Mouse (Mus musculus): ENCODE results near the gene Olfr66.

Gene Olfr66

DNA sequence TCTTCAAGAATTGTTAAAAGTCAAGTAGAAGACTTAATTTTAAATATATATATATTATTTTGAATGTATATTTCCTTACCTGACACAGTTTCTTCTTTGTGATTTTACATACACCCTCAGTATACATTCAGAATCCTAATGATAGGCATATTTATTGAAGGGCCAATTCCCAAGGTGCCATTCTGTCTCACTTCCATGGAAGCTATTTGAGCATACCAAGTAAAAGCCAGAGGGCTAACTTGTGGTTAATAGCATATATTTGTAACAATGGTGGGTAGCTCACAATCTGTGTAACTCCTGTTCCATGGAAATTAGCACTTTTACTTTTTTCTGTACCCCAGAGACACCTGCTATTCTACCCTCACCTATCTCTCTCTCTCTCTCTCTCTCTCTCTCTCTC is at the start of gene Olfr66:
Gene Olfr66 (minus strand): TSS at position 101 of the 400 bp plus-strand sequence.
- no peak for DNase-seq (ENCODE audit: low read depth in 2 of 2, low spot score in 2 of 2)

- DNase-seq (ENCODE audit: low read depth in 2 of 2, low spot score in 2 of 2) = no peak
Measured at GRCm38 (mm10) chr7:103934264-103934663, 48.2 kb upstream of the Olfr66 start, which contains the start of gene Olfr632. Gene Olfr632 (plus strand): TSS chr7:103934347.

DNA sequence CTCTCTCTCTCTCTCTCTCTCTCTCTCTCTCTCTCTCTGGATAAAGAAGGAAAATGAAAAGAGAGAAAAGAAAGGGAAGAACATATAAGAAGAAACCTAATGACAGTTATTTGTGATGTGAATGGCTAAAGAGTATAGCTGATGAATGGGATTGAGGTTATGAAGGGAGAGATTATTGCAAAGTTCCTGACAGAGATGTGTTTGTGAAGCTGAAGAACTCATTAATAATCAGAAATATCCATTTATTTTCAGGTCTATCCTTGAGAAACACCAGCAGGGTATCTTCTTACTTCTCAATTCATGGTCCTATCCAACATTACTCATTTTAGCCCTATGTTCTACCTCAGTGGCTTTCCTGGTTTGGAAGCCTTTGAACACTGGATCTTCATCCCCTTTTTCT is 42.5 kb upstream of the Olfr66 start, which contains the start of gene Olfr631:
Gene Olfr631 (plus strand): TSS at position 301 of the 400 bp plus-strand sequence.
- no peak for DNase-seq (ENCODE audit: low read depth in 2 of 2, low spot score in 2 of 2)

GRCm38 (mm10) chr7:103915338-103915737 is 29.3 kb upstream of the Olfr66 start:
- no peak for DNase-seq (ENCODE audit: low read depth in 2 of 2, low spot score in 2 of 2)

DNA sequence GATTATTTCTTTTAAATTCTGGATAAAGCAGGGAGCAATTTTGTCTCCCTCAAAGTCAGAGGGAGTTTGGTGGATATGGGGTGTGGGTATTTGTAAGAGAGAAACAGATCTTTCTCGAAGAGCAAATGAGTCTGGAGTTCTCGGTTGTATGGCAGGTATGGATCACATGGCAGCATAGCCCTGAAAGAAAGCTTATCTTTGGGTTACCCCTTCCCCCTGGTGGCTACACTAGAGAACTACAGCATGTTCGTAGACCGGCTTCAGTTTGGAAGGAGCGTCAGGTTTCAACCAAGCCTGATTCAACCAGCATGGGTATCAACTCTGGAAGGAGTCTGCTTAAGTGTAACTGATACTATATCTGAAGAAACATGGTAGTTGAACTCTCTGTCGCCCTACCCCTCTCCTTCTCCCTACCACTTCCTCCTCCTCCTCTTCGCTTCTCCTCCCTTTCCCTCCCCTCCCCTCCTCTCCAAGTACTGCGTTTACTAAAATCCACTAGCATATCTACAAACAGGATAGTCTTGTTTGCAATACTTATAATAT is 27.0 kb upstream of the Olfr66 start:
- DNase-seq (ENCODE audit: low read depth in 2 of 2, low spot score in 2 of 2) = no peak

DNA sequence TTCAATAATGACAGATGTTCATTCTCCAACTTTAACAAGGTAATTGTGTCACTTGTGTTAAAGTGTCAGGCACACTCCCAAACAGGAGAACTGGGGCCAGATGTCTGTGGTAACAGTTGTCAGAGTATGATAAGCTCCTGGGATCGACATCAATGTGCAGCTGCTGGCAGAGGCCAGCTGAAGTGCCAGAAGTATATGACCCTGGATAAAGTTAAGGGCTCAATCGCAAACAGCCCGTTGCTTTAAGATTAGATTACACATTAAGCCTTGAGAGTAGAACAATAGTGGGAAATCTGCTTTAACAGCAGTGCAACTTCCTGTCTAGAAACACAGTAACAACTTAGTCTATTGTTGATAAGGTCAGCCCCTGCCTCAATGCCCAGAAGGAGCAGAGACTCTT is 24.0 kb upstream of the Olfr66 start:
- DNase-seq (ENCODE audit: low read depth in 2 of 2, low spot score in 2 of 2) = no peak

DNA sequence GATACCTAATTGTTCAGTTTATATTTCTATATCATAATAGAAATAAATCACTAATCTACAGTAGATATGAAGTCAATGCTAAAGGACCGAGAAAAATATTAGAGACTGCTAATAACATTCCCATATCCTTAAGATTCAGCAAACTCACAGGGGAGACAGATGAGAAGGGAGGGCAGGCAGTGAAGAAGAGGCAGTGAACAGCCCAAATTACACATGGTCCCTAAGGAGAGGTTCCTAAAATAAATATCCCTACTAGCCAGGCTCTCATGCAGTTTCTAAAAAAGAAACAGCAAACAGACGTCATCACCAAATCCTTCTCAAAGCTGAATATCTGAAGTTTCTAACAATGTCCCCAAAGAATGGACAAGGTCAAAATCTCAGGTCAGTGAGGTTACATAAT is 17.1 kb upstream of the Olfr66 start, which contains the start of gene Olfr65:
Gene Olfr65 (plus strand): TSS at position 301 of the 400 bp plus-strand sequence.
- no peak for DNase-seq (ENCODE audit: low read depth in 2 of 2, low spot score in 2 of 2)

GRCm38 (mm10) chr7:103894385-103894784 is 8.3 kb upstream of the Olfr66 start, which contains the start of gene Olfr64:
Gene Olfr64 (minus strand): TSS chr7:103894485.
- DNase-seq (ENCODE audit: low read depth in 2 of 2, low spot score in 2 of 2) = no peak

GRCm38 (mm10) chr7:103877093-103877492 is 9.0 kb downstream of the Olfr66 start:
- no peak for DNase-seq (ENCODE audit: low read depth in 2 of 2, low spot score in 2 of 2)

- DNase-seq (ENCODE audit: low read depth in 2 of 2, low spot score in 2 of 2) = no peak
Measured at GRCm38 (mm10) chr7:103874451-103874850, 11.6 kb downstream of the Olfr66 start.

DNA sequence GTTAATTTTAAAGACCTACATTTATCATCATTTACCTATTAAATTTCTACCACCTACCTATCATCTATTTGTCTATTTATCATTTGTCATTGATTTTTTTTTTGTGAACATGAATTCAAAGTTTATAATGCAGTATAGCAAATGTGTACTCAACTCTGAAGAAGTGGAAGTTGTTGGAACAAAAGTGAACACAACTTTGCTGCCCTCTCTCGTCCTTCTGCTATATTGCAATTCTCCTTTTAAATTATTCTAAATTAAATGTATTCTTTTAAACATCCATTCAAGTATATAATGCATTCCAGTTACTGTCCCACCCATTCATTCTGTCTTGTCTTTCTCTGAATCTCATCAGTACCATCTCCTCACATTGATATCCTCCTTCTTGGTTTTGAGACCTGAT is 13.0 kb downstream of the Olfr66 start:
- DNase-seq (ENCODE audit: low read depth in 2 of 2, low spot score in 2 of 2) = no peak

- no peak for DNase-seq (ENCODE audit: low read depth in 2 of 2, low spot score in 2 of 2)
Measured at GRCm38 (mm10) chr7:103870667-103871066, 15.4 kb downstream of the Olfr66 start.

DNA sequence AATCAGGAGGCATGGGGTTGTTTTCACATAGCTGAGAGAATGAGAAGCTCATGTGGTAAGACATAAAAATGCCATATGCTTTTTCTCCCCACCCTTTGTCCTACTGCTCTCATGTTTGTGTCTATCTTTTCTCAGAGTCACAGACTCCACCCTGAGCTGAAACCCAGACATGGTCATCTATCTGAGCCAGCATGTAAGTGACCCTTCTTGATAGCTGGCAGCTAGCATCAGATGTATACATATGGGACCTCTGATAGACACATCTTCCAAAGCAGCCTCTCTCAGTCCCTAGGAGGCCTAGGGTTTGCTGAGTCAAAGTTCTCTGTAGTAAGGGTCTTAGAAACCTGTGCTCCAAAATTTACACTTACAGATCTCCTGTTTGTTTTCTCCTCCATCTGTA is 20.3 kb downstream of the Olfr66 start:
- no peak for DNase-seq (ENCODE audit: low read depth in 2 of 2, low spot score in 2 of 2)

DNA sequence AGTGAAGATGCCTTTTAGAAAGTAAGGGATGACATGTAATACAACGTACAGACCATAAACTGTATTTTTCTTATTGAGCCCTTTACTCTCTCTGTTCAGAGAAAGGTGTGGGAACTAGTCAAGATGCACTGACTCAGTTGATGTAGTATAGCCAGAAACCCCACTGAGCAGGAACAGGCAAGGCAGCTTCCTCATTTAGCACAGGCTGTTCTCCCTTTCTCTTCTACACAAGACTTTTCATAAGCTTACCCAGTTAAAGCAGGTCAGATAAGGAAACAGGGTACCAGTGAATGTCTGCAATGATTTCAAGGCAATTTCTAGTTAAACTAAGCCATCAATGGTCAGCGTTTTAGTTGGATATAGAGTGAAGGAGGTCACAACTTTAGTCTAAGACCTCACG is 24.5 kb downstream of the Olfr66 start:
- no peak for DNase-seq (ENCODE audit: low read depth in 2 of 2, low spot score in 2 of 2)

DNA sequence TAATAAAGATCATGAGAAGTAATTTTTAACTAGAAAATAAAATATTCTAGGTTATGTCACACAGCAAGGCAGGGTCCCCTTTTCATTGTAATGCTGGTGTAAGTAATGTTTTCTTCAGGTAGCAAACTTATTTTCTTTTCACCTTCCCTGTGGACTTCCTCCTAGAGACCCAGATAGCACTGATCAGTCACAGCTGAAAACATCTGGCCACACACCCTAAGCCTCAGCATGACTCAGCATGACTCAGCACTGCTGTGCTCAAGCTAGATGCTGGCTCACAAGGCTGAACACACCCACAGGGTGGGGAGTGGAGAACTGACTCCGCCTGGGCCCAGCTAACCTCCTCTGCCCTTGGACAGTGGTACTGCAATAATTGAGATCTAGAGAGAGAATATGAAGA is 25.2 kb downstream of the Olfr66 start:
- DNase-seq (ENCODE audit: low read depth in 2 of 2, low spot score in 2 of 2) = no peak

DNA sequence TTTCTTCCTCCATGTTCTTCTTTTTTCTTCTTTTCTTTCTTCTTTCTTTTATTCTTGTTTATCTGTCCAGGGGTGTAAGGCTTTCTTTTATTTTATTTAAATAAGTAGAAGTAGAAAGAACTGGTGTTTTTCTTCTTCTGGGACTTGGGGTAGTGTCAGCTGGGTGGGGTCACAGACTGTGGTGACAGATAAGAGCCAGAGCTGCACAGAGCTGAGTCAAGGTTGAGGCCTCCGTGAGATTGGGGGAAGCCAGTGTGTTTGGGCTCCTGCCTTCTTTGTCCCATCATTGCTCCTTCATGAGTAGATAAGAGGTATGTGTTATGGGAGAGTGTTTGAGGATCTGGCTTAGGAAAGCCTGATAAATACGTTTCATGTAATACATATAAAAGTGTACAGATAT is 27.0 kb downstream of the Olfr66 start:
- DNase-seq (ENCODE audit: low read depth in 2 of 2, low spot score in 2 of 2) = no peak

- DNase-seq (ENCODE audit: low read depth in 2 of 2, low spot score in 2 of 2) = no peak
Measured at GRCm38 (mm10) chr7:103854669-103855068, 31.4 kb downstream of the Olfr66 start.

- no peak for DNase-seq (ENCODE audit: low read depth in 2 of 2, low spot score in 2 of 2)
Measured at GRCm38 (mm10) chr7:103853090-103853489, 33.0 kb downstream of the Olfr66 start, which contains the start of gene Hbb-y. Gene Hbb-y (minus strand): TSS chr7:103853216.

- no peak for DNase-seq (ENCODE audit: low read depth in 2 of 2, low spot score in 2 of 2)
Measured at GRCm38 (mm10) chr7:103844525-103845325, 41.3 kb downstream of the Olfr66 start.

DNA sequence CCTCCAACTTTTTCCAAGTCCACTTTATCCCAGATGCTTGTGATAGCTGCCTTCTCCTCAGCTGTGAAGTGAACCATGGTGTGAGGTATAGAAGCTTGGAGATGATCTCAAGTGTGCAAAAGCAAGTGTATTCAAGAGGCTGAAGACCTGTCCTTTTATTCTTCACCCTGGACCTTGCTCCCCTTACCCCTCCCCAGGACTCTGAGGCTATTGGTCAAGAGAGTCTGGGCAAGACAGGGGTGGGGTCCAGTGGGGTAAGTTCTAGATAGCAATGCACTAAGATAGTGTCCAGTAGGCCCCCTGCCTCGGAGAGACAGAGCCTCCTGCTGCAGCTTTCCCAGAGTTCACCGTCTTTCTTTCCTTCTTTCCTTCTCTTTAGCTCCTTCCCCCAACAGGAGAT is 43.0 kb downstream of the Olfr66 start, which contains the start of gene Hbb-bh1:
Gene Hbb-bh1 (minus strand): TSS at position 131 of the 400 bp plus-strand sequence.
- DNase-seq (ENCODE audit: low read depth in 2 of 2, low spot score in 2 of 2) = no peak

DNA sequence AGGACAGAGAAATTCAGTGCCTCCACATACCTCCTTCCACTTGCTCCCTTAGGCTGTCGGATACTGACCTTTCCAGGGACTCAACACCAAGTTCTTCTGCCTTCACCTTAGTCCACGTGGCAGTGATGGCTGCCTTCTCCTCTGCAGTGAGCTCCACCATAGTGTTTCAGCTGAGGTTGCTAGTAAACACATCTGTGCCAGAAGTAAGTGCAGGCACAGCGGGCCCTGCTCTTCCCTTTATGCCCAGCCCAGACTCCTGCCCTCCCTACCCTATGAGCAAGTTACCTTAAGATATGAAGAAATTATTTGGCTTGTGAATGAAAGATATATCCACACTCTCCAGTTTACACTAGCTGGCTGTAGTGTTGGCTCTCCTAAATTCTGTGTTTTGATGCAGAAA is 45.8 kb downstream of the Olfr66 start, which contains the start of gene Hbb-bh2:
Gene Hbb-bh2 (minus strand): TSS at position 253 of the 400 bp plus-strand sequence.
- no peak for DNase-seq (ENCODE audit: low read depth in 2 of 2, low spot score in 2 of 2)
